Mouse (Mus musculus) heart, embryonic 12.5 days (tissue): ENCODE data around the gene Nupr1l. TPM values are rescaled to one million over a fixed set of nuclear protein-coding genes. Genes with fewer than 3 reads are reported as not detected.
"Not testable (repeated sequence)": the region's sequence is repeated elsewhere in the genome, so short reads cannot be mapped to it uniquely, and the experiment has no call there.

Experiments used
- ATAC-seq: fragments of 200-750 bp; cut with Nextera tagmentation; 2 replicates; pipeline ENCODE4 v1.8.0; 2017; ENCODE audit warnings: moderate TSS enrichment, moderate library complexity; ENCODE audit not compliant: insufficient number of reproducible peaks, low FRiP score
- H3K27ac ChIP-seq: fragments of 300-500 bp; sonication (generic); 2 replicates; pipeline ENCODE4 v1.5.1; 2016; ENCODE audit warnings: mild to moderate bottlenecking, moderate library complexity; ENCODE audit not compliant: poor library complexity, severe bottlenecking
- H3K27me3 ChIP-seq: fragments of 300-500 bp; sonication (generic); replicated peaks from 2 replicates; pipeline ENCODE4 v1.6.1; 2016; ENCODE audit warnings: mild to moderate bottlenecking, moderate library complexity
- H3K36me3 ChIP-seq: fragments of 300-500 bp; sonication (generic); 2 replicates; pipeline ENCODE4 v1.6.1; 2016; ENCODE audit warnings: mild to moderate bottlenecking, moderate library complexity
- H3K4me1 ChIP-seq: fragments of 300-500 bp; sonication (generic); replicated peaks from 2 replicates; pipeline ENCODE4 v1.6.1; 2016; ENCODE audit warnings: mild to moderate bottlenecking
- H3K4me2 ChIP-seq: fragments of 300-500 bp; sonication (generic); 2 replicates; pipeline ENCODE4 v1.6.1; 2016; ENCODE audit warnings: mild to moderate bottlenecking, moderate library complexity
- H3K4me3 ChIP-seq: fragments of 300-500 bp; sonication (generic); 2 replicates; pipeline ENCODE4 v1.5.1; 2016; ENCODE audit warnings: mild to moderate bottlenecking
- H3K9ac ChIP-seq: fragments of 300-500 bp; sonication (generic); 2 replicates; pipeline ENCODE4 v1.6.1; 2016; ENCODE audit warnings: mild to moderate bottlenecking, moderate library complexity
- H3K9me3 ChIP-seq: fragments of 300-500 bp; sonication (generic); replicated peaks from 2 replicates; pipeline ENCODE4 v1.6.1; 2016; ENCODE audit warnings: mild to moderate bottlenecking, moderate library complexity
- WGBS: fragments of 180-500 bp; shearing (Covaris S2); methylation state at CpG from one replicate; pipeline ENCODE4 v1.1.7; 2016; 5-methylcytosine and 5-hydroxymethylcytosine counted together
- polyA plus RNA-seq: library from polyadenylated mRNA; unstranded; fragments of >200 nt; fragmentation: Nextera tagmentation; extraction: Ambion mirVana; gene quantifications from 2 replicates; pipeline ENCODE4 v1.2.1, GENCODE M21; 2016

Gene Nupr1l
- polyA plus RNA-seq, 1 experiment from 2014 or later, result 2.0 TPM

GRCm38 (mm10) chr5:129879888-129880287, 28.5 kb upstream of the Nupr1l start:
- no peak for ATAC-seq
- Histone ChIP-seq H3K9me3 (no peaks in the 10 kb centered on the region), H3K4me3 (no peak overlapping the region), H3K36me3 (peaks cover 44% of the 10 kb centered on the region), H3K27me3 (no peaks in the 10 kb centered on the region), H3K4me1 (peaks cover 10% of the 10 kb centered on the region), H3K27ac (no peak overlapping the region), H3K9ac (no peak overlapping the region), H3K4me2 (no peak overlapping the region)
- 71% methylated on average over 3 of the region's 3 CpGs for WGBS

DNA sequence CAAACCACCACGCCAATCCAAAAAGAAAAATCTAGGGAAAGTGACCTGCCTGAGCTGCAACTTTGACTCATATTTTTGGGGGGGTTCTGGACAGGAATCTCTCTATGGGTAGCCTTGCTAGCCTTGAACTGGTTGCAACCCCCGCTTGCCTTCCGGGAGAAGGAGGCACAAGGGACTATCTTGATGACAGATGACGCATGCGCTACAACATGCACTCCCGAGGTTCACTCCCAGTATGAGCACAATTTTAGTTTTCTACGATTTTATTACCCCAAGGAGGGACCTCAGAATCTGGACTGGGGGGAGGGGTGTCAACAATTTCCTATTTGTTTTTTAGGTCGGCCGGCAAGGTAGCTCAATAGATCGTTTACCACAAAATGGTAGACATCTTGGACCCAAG, 22.1 kb upstream of the Nupr1l start:
- H3K27ac ChIP-seq, result peak overlapping the region; percentile 96; the same call in 1 of the 2 replicates
- 25% methylated on average over 10 of the region's 10 CpGs for WGBS
- H3K9ac ChIP-seq, result peak overlapping the region; percentile 93
- H3K9me3 ChIP-seq, result no peaks in the 10 kb centered on the region
- no peaks in the 10 kb centered on the region for H3K27me3 ChIP-seq
- H3K4me3 ChIP-seq, result peak overlapping the region; percentile 82
- peaks cover 35% of the 10 kb centered on the region for H3K36me3 ChIP-seq
- H3K4me2 ChIP-seq, result peak overlapping the region; percentile 90
- peaks cover 13% of the 10 kb centered on the region for H3K4me1 ChIP-seq
- no peak for ATAC-seq

DNA sequence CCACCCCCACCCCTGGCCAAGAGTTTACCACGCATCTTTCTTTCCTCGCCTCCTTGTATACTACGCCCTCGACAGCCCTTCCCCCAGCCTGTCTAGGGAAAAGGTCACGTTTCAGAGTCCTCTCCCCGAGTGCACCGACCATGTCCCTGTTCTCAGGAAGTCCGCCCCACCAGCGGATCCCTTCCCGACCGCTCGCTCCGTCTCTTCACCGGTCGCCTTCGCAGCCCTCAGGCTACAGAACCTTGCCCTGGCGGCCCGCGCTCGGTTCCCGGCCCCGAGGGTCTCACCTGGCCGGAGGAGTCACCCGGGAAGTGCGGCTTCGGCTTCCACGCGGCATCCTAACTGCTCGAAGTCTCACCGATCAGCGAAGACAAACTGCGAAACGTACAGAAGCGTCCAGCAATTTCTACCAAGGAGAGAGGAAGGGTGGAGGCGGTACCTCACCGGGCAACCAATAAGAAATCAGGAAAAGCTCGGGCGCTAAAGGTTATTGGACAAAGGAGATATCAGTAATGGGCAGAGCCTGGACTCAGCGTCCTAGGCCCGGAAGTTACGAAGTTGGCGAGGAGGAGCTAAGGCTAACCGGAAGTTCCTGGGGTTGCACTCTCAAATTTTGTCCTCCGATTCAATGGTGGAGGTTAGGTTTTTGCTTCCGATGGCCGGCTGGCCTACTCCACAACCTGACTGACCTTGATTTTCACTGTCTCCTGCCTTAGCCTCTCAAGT, 21.3 kb upstream of the Nupr1l start, which contains the start of gene Chchd2:
Gene Chchd2, minus strand, starts transcription at position 560 of the 726 bp plus-strand sequence.
- Histone ChIP-seq H3K36me3 (peaks cover 27% of the 10 kb centered on the region), H3K27me3 (no peaks in the 10 kb centered on the region), H3K9ac (peak within 1 kb of the TSS; percentile 93), H3K4me2 (peak within 1 kb of the TSS; percentile 90), H3K27ac (peak within 1 kb of the TSS; percentile 96), H3K4me3 (peak within 1 kb of the TSS; percentile 82), H3K9me3 (no peaks in the 10 kb centered on the region), H3K4me1 (peaks cover 13% of the 10 kb centered on the region)
- WGBS, result under 1% methylated on average over 46 of the region's 46 CpGs
- ATAC-seq, result peak; percentile 99

- ATAC-seq, H3K36me3 ChIP-seq, H3K4me2 ChIP-seq, H3K4me3 ChIP-seq, H3K27me3 ChIP-seq, H3K27ac ChIP-seq, H3K9me3 ChIP-seq, H3K9ac ChIP-seq: not testable (repeated sequence)
- peaks cover 13% of the 10 kb centered on the region for H3K4me1 ChIP-seq
- 87% methylated on average over 5 of the region's 7 CpGs for WGBS
Observed at GRCm38 (mm10) chr5:129890390-129890789, 17.9 kb upstream of the Nupr1l start.

- Histone ChIP-seq H3K9me3 (no peaks in the 10 kb centered on the region), H3K4me3 (peak within 1 kb of the TSS; percentile 65), H3K4me1 (peaks cover 7% of the 10 kb centered on the region; the same call in 1 of the 2 replicates), H3K27ac (no peak within 1 kb of the TSS), H3K36me3 (no peaks in the 10 kb centered on the region), H3K4me2 (peak within 1 kb of the TSS; percentile 88), H3K9ac (peak within 1 kb of the TSS; percentile 69), H3K27me3 (no peaks in the 10 kb centered on the region)
- 2% methylated on average over 44 of the region's 44 CpGs for WGBS
- ATAC-seq, result peak; percentile 98
Observed at GRCm38 (mm10) chr5:129895198-129896088, 12.9 kb upstream of the Nupr1l start, which contains the start of gene Zbed5. TSS of gene Zbed5 (plus strand) at chr5:129895723.

DNA sequence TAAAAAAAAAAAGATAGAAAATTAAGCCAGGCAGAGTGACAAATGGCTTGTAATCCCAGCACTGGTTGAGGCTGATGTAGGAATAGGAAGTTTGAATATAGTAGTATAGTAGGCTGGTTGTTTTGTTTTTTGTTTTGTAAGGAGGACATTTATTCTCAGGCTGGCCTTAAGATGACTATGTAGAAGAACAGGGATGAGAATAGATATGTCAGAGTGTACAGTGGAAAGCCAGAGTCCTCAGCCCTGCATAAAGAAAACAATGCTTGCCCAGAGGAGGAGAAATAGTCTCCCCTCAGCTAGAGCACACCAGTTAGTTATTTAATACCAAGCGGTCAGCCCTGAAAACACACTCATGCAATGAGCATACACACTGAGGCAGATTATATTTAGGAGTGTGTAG, 9.9 kb upstream of the Nupr1l start, which contains the start of gene Phkg1:
Gene Phkg1, minus strand, starts transcription at position 101 of the 400 bp plus-strand sequence.
- ATAC-seq, result no peak
- no peaks in the 10 kb centered on the region for H3K27me3 ChIP-seq
- H3K36me3 ChIP-seq, result peaks cover 16% of the 10 kb centered on the region
- no peak within 1 kb of the TSS for H3K27ac ChIP-seq
- no peaks in the 10 kb centered on the region for H3K9me3 ChIP-seq
- no peak within 1 kb of the TSS for H3K4me3 ChIP-seq
- H3K4me2 ChIP-seq, result no peak within 1 kb of the TSS
- H3K9ac ChIP-seq, result no peak within 1 kb of the TSS
- 91% methylated on average over 1 of the region's 1 CpGs for WGBS
- H3K4me1 ChIP-seq, result peaks cover 7% of the 10 kb centered on the region; the same call in 1 of the 2 replicates

- Histone ChIP-seq H3K9ac (no peak overlapping the region), H3K27ac (no peak overlapping the region), H3K27me3 (no peaks in the 10 kb centered on the region), H3K4me1 (0 out of 2 replicates have a peak, but pooled peaks cover 3% of the 10 kb centered on the region), H3K4me2 (peak overlapping the region; percentile 88), H3K36me3 (peaks cover 4% of the 10 kb centered on the region; the same call in 1 of the 2 replicates), H3K4me3 (peak overlapping the region; percentile 62), H3K9me3 (no peaks in the 10 kb centered on the region; the same call in 1 of the 2 replicates)
- WGBS, result 39% methylated on average over 4 of the region's 4 CpGs
- ATAC-seq, result no peak
Observed at GRCm38 (mm10) chr5:129907775-129908174, 565 bp upstream of the Nupr1l start.

- Histone ChIP-seq H3K4me2 (peak overlapping the region; percentile 88), H3K9me3 (no peaks in the 10 kb centered on the region; the same call in 1 of the 2 replicates)
Observed at GRCm38 (mm10) chr5:129909147-129909546, 807 bp downstream of the Nupr1l start.

DNA sequence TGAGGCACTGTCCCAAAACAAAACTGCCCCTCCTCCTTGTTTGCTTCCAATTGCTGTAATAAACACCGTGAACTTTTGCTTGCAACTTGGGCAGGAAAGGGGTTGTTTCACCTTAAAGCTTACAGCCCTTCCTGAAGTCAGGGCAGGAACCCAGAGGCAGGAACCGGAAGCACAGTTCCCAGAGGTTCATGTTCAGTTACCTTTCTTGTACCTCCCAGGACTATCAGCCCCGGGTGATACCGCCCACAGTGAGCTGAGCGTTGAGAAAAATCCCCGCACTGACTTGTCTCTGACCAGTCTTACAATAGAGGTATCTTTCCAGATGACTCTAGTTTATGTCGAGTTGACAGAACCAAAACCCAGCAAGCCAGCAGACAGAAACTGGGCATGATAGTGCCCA, 1.3 kb downstream of the Nupr1l start:
- no peak overlapping the region for H3K27ac ChIP-seq
- H3K9ac ChIP-seq, result no peak overlapping the region
- H3K4me3 ChIP-seq, result no peak overlapping the region
- H3K4me1 ChIP-seq, result 0 out of 2 replicates have a peak, but pooled peaks cover 3% of the 10 kb centered on the region
- 78% methylated on average over 7 of the region's 7 CpGs for WGBS
- no peak overlapping the region for H3K4me2 ChIP-seq
- H3K36me3 ChIP-seq, result no peaks in the 10 kb centered on the region
- H3K9me3 ChIP-seq, result no peaks in the 10 kb centered on the region; the same call in 1 of the 2 replicates
- H3K27me3 ChIP-seq, result no peaks in the 10 kb centered on the region
- no peak for ATAC-seq

More at GRCm38 (mm10) chr5:129909147-129909546, 807 bp downstream of the Nupr1l start:
- Histone ChIP-seq H3K36me3 (no peaks in the 10 kb centered on the region), H3K27me3 (no peaks in the 10 kb centered on the region), H3K4me1 (0 out of 2 replicates have a peak, but pooled peaks cover 3% of the 10 kb centered on the region), H3K27ac (no peak overlapping the region), H3K9ac (peak overlapping the region; percentile 76), H3K4me3 (peak overlapping the region; percentile 62)
- WGBS, result 75% methylated on average over 9 of the region's 9 CpGs
- ATAC-seq, result no peak

DNA sequence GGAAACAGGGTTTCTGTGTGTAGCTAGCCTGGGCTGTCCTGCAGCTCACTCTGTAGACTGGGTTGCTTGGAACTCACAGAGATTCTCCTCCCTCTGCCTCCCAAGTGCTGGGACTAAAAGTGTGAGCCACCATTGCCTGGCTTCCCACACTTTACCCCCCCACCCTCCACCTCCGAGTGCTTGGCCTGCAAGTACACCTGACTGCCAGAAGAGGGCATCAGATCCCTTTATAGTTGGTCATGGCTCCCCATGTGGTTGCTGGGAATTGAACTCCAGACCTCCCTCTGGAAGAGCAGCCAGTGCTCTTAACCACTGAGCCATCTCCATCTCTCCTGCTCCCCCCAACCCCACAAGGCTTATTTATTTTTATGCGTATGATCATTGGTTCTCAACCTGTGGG, 5.7 kb downstream of the Nupr1l start:
- no peaks in the 10 kb centered on the region for H3K4me1 ChIP-seq
- H3K36me3 ChIP-seq, result no peaks in the 10 kb centered on the region
- H3K9me3 ChIP-seq, result no peaks in the 10 kb centered on the region
- ATAC-seq, result no peak
- no peak overlapping the region for H3K4me2 ChIP-seq
- H3K27ac ChIP-seq, result no peak overlapping the region
- WGBS, result 28% methylated on average over 2 of the region's 2 CpGs
- H3K4me3 ChIP-seq, result no peak overlapping the region
- no peaks in the 10 kb centered on the region for H3K27me3 ChIP-seq
- no peak overlapping the region for H3K9ac ChIP-seq

GRCm38 (mm10) chr5:129915491-129915890, 7.2 kb downstream of the Nupr1l start:
- not testable (repeated sequence) for ATAC-seq, H3K27ac ChIP-seq, H3K4me3 ChIP-seq, H3K36me3 ChIP-seq, H3K4me1 ChIP-seq, H3K4me2 ChIP-seq, H3K9me3 ChIP-seq, H3K9ac ChIP-seq, H3K27me3 ChIP-seq
- WGBS, result 79% methylated on average over 11 of the region's 11 CpGs
